ENCODE assay signal across 10 mouse cellular contexts in the genomic region with DNA sequence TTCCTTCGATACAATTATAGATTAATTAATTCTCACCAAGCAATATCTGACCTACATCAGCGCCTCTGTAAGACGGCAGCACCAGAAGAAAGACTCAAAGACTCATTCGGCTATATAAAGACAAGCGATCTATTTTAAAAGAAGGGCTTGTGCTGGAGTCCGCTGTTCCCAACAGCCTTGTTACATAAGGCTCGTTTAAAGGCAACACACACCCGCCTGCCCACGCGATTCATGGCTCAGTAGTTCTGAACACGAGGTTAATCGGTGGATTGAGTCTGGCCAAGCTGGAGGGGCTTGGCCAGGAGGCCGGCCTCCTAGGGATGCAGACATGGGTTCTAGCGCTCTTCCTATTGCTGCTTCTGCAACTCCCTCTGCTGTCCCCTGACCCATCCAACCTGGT.
DNase-seq lines count a peak whose midpoint lies in the region; ATAC-seq and TF ChIP-seq lines count a peak whose summit lies in the region.
"Had no signal": no experiment of that assay in that cellular context is flagged by ENCODE, and none has a peak within 500 bp of the region (broad histone marks: within the 10 kb centered on the region; RNA-seq: fewer than 3 reads in every experiment).

No protein-coding gene starts in this region.

- H3K9ac ChIP-seq in hindbrain, embryonic 11.5 days (ENCODE audit: low read depth, low read length): no peak overlapping the region
- no peak overlapping the region for H3K9ac ChIP-seq in hindbrain, embryonic 12.5 days
- no peak overlapping the region for H3K9ac ChIP-seq in intestine, embryonic 16.5 days (ENCODE audit: low read depth, low read length)
- H3K9ac ChIP-seq: limb, embryonic 13.5 days had no signal

- no peaks in the 10 kb centered on the region for H3K9me3 ChIP-seq in hindbrain, embryonic 11.5 days (ENCODE audit: control insufficient read depth, low read length)
- no peaks in the 10 kb centered on the region for H3K9me3 ChIP-seq in hindbrain, embryonic 12.5 days (replicated peaks)
- no peaks in the 10 kb centered on the region for H3K9me3 ChIP-seq in intestine, embryonic 16.5 days (ENCODE audit: control insufficient read depth, low read length)
- H3K9me3 ChIP-seq: limb, embryonic 13.5 days had no signal

- WGBS in hindbrain, embryonic 11.5 days: 60% methylated on average over 14 of the region's 14 CpGs
- 59% methylated on average over 14 of the region's 14 CpGs for whole genome bisulfite sequencing in hindbrain, embryonic 12.5 days
- WGBS in intestine, embryonic 16.5 days: 77% methylated on average over 14 of the region's 14 CpGs

- no peaks in the 10 kb centered on the region for H3K36me3 ChIP-seq in hindbrain, embryonic 11.5 days (ENCODE audit: control insufficient read depth, insufficient read depth, low read length)
- H3K36me3 ChIP-seq in hindbrain, embryonic 12.5 days: no peaks in the 10 kb centered on the region
- H3K36me3 ChIP-seq in intestine, embryonic 16.5 days (ENCODE audit: control insufficient read depth, insufficient read depth, low read length): no peaks in the 10 kb centered on the region
- H3K36me3 ChIP-seq: limb, embryonic 13.5 days had no signal

- H3K27me3 ChIP-seq in hindbrain, embryonic 11.5 days (ENCODE audit: control insufficient read depth, insufficient read depth, low read length): no peaks in the 10 kb centered on the region
- peaks cover 4% of the 10 kb centered on the region; the same call in 1 of the 2 replicates for H3K27me3 ChIP-seq in hindbrain, embryonic 12.5 days
- H3K27me3 ChIP-seq in intestine, embryonic 16.5 days (replicated peaks; ENCODE audit: control insufficient read depth, insufficient read depth, low read length): no peaks in the 10 kb centered on the region
- H3K27me3 ChIP-seq: limb, embryonic 13.5 days had no signal

- H3K27ac ChIP-seq in hindbrain, embryonic 11.5 days (ENCODE audit: low read depth, low read length): no peak overlapping the region
- H3K27ac ChIP-seq in hindbrain, embryonic 12.5 days: no peak overlapping the region
- peak overlapping the region; percentile 97 for H3K27ac ChIP-seq in cortical plate, adult 2 months (ENCODE audit: insufficient read depth, low read length)
- no peak overlapping the region for H3K27ac ChIP-seq in intestine, embryonic 16.5 days (ENCODE audit: low read length)
- H3K27ac ChIP-seq: limb, embryonic 13.5 days had no signal

- no peak overlapping the region for H3K4me3 ChIP-seq in hindbrain, embryonic 11.5 days (ENCODE audit: low read depth, low read length)
- no peak overlapping the region for H3K4me3 ChIP-seq in hindbrain, embryonic 12.5 days
- H3K4me3 ChIP-seq in cortical plate, adult 2 months (ENCODE audit: insufficient read depth, low read length): no peak overlapping the region
- no peak overlapping the region for H3K4me3 ChIP-seq in intestine, embryonic 16.5 days (ENCODE audit: low read length)
- H3K4me3 ChIP-seq: limb, embryonic 13.5 days had no signal

- no peaks in the 10 kb centered on the region for H3K4me1 ChIP-seq in hindbrain, embryonic 11.5 days (replicated peaks; ENCODE audit: control insufficient read depth, insufficient read depth, low read length)
- 0 out of 2 replicates have a peak, but pooled peaks cover 3% of the 10 kb centered on the region for H3K4me1 ChIP-seq in hindbrain, embryonic 12.5 days
- peaks cover 18% of the 10 kb centered on the region for H3K4me1 ChIP-seq in cortical plate, adult 2 months (ENCODE audit: control insufficient read depth, insufficient read depth, low read length)
- no peaks in the 10 kb centered on the region for H3K4me1 ChIP-seq in intestine, embryonic 16.5 days (ENCODE audit: control insufficient read depth, insufficient read depth, low read length)
- H3K4me1 ChIP-seq: limb, embryonic 13.5 days had no signal

- no peak for TF ChIP-seq CTCF in cortical plate, adult 2 months (IDR thresholded peaks at IDR 0.05; ENCODE audit: extremely low read depth, insufficient read depth, low read length)

- no peak for ATAC-seq in hindbrain, embryonic 11.5 days (ENCODE audit: low FRiP score)
- no peak for ATAC-seq in hindbrain, embryonic 12.5 days (ENCODE audit: low FRiP score)
- ATAC-seq in intestine, embryonic 16.5 days: no peak

- TF ChIP-seq POLR2A in cortical plate, adult 2 months (IDR thresholded peaks at IDR 0.05; ENCODE audit: extremely low read depth, insufficient read depth, low read length): peak; percentile 49; the same call in 1 of the 2 replicates

- no peak overlapping the region for H3K4me2 ChIP-seq in hindbrain, embryonic 11.5 days (replicated peaks; ENCODE audit: low read depth, low read length)
- no peak overlapping the region for H3K4me2 ChIP-seq in hindbrain, embryonic 12.5 days (replicated peaks)
- H3K4me2 ChIP-seq in intestine, embryonic 16.5 days (ENCODE audit: low read depth, low read length): no peak overlapping the region
- H3K4me2 ChIP-seq: limb, embryonic 13.5 days had no signal

- peak; percentile 12 for DNase-seq in hindbrain, embryonic 11.5 days (ENCODE audit: low spot score)
- DNase-seq in layer of hippocampus, postnatal 25 days (ENCODE audit: extremely low spot score in 1 of 2, low spot score in 1 of 2): peak; percentile 43 to 51
- peak; percentile 91 for DNase-seq in right cerebral cortex, adult 18-20 months
- DNase-seq in heart, adult 9 months (ENCODE audit: low spot score in 2 of 2): no peak
- no peak for DNase-seq in kidney, postnatal 36 days
- DNase-seq: lung, postnatal 4 days had no signal

Comparison
In these comparisons a context has a peak if more than half of its experiments do, and no peak if none do; other contexts are left out.
1. DNase-seq: peak in hindbrain, embryonic 11.5 days (single experiment), layer of hippocampus, postnatal 25 days (2 of 2) and right cerebral cortex, adult 18-20 months (single experiment); none in heart, adult 9 months (0 of 2) and kidney, postnatal 36 days (0 of 2).